Mouse (Mus musculus): ENCODE data around the gene Olfr872. TPM values are rescaled to one million over a fixed set of nuclear protein-coding genes. Genes with fewer than 3 reads are reported as not detected.
"Not testable (repeated sequence)": the region's sequence is repeated elsewhere in the genome, so short reads cannot be mapped to it uniquely, and the experiment has no call there.

Gene Olfr872
- total RNA-seq (2012; rRNA removed) (not detected in 2 replicates), polyA plus RNA-seq (2012; ENCODE audit: insufficient read depth in 1 of 2, insufficient read length in 2 of 2, low read depth in 1 of 2, low replicate concordance in 2 of 2, missing spikeins in 1 of 2) (not detected)

DNA sequence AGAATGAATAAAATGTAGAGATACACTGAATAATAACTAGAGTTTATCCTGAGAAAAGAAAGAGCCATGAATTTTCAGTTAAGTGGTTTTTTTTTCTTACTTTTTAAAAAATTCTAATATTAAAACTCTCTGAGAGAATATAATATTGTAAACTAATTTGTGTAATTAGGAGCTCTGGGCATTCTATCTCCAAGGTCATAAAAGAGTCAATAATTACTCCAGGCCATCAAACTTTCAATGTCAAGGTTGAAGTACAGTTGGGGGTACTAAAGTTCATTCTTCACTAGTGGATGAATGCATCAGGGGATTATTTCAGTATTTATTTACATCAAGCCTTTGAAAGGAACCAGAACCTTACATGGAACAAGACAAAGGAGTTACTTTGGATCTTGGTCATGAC, at the start of gene Olfr872:
Gene Olfr872 (plus strand): TSS at position 301 of the 400 bp plus-strand sequence.
- no peaks in the 10 kb centered on the region for H3K9me3 ChIP-seq (replicated peaks; ENCODE audit: insufficient read depth, low read length)
- DNase-seq (ENCODE audit: low read depth, low spot score): no peak
- H3K4me3 ChIP-seq (ENCODE audit: control insufficient read depth in 1 of 2, insufficient read depth in 1 of 2, low read depth in 2 of 2, low read length in 2 of 2): peak within 1 kb of the TSS; percentile 35 to 55; a peak in 3 of 4 replicates
- peaks cover 3 to 20% of the 10 kb centered on the region in 2 experiments for H3K4me1 ChIP-seq (ENCODE audit: control insufficient read depth in 1 of 2, insufficient read depth in 2 of 2, low read length in 2 of 2)
- H3K27me3 ChIP-seq (ENCODE audit: control insufficient read depth in 1 of 2, insufficient read depth in 2 of 2, low read length in 2 of 2): no peaks in the 10 kb centered on the region
- peak within 1 kb of the TSS; percentile 71 for H3K9ac ChIP-seq (ENCODE audit: control insufficient read depth, low read depth, low read length, poor library complexity, severe bottlenecking)
- peak within 1 kb of the TSS; percentile 93 for H3K27ac ChIP-seq (ENCODE audit: control insufficient read depth, low read depth, low read length)
- no peaks in the 10 kb centered on the region for H3K79me2 ChIP-seq (ENCODE audit: control insufficient read depth, insufficient read depth, low read length, poor library complexity)
- H3K36me3 ChIP-seq (ENCODE audit: control insufficient read depth in 1 of 2, insufficient read depth in 2 of 2, low read length in 2 of 2): peaks cover 0 to 11% of the 10 kb centered on the region in 2 experiments; a peak in 2 of 4 replicates
- TF ChIP-seq SIN3A (IDR thresholded peaks at IDR 0.05; ENCODE audit: low read length): no peak; the same call in 1 of the 2 replicates
- no peak for TF ChIP-seq MAZ (IDR thresholded peaks at IDR 0.05; ENCODE audit: low read depth, low read length)
- 0 out of 2 replicates have a peak, but pooled peaks have one; percentile 3 for TF ChIP-seq KAT2A (conservative IDR thresholded peaks at IDR 0.05; ENCODE audit: low read depth, low read length)

DNA sequence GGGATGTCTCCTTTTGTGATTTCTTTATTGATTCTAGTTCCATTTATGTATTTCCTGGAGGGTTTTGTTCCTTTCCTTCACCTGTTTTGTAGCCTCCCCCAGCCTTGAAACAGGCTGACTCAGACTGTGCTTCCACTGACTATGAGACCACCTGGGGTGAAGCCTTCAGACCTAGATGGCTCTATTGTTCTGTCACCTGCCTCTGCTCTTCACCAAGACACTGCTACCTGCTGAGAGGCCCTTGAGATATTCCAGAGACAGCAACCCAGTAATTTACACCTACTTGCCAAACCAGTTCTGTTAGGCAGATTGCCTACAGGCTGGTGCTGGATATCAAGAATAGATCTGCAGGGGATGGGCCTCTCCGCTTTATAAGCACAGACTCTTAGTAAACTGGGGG, 34.8 kb upstream of the Olfr872 start:
- TF ChIP-seq CHD1 (IDR thresholded peaks at IDR 0.05; ENCODE audit: low read depth, low read length) (no peak), ZMIZ1 (IDR thresholded peaks at IDR 0.05; ENCODE audit: low read depth, low read length) (no peak), USF2 (IDR thresholded peaks at IDR 0.05; ENCODE audit: borderline replicate concordance in 1 of 2, insufficient read depth in 1 of 2, low read depth in 1 of 2, low read length in 2 of 2) (no peak), MAZ (IDR thresholded peaks at IDR 0.05; ENCODE audit: low read depth, low read length) (no peak), TBP (IDR thresholded peaks at IDR 0.05; ENCODE audit: low read depth, low read length) (no peak), MXI1 (IDR thresholded peaks at IDR 0.05; ENCODE audit: low read depth, low read length) (no peak), CHD2 (IDR thresholded peaks at IDR 0.05; ENCODE audit: low read length) (no peak), RCOR1 (IDR thresholded peaks at IDR 0.05; ENCODE audit: low read depth, low read length) (no peak), NRF1 (IDR thresholded peaks at IDR 0.05; ENCODE audit: insufficient read depth, low read depth, low read length, poor library complexity, severe bottlenecking) (no peak)
- H3K4me3 ChIP-seq (ENCODE audit: control insufficient read depth in 1 of 2, insufficient read depth in 1 of 2, low read depth in 2 of 2, low read length in 2 of 2): no peak overlapping the region
- peaks cover 0 to 12% of the 10 kb centered on the region in 2 experiments; a peak in 2 of 4 replicates for H3K36me3 ChIP-seq (ENCODE audit: control insufficient read depth in 1 of 2, insufficient read depth in 2 of 2, low read length in 2 of 2)
- no peak overlapping the region for H3K9ac ChIP-seq (ENCODE audit: control insufficient read depth, low read depth, low read length, poor library complexity, severe bottlenecking)
- H3K79me2 ChIP-seq (ENCODE audit: control insufficient read depth, insufficient read depth, low read length, poor library complexity): no peaks in the 10 kb centered on the region
- H3K27ac ChIP-seq (ENCODE audit: control insufficient read depth, low read depth, low read length): no peak overlapping the region
- peaks cover 6 to 12% of the 10 kb centered on the region in 2 experiments; a peak in 3 of 4 replicates for H3K4me1 ChIP-seq (ENCODE audit: control insufficient read depth in 1 of 2, insufficient read depth in 2 of 2, low read length in 2 of 2)
- H3K9me3 ChIP-seq (replicated peaks; ENCODE audit: insufficient read depth, low read length): no peaks in the 10 kb centered on the region
- DNase-seq (ENCODE audit: low read depth, low spot score): no peak
- no peaks in the 10 kb centered on the region for H3K27me3 ChIP-seq (ENCODE audit: control insufficient read depth in 1 of 2, insufficient read depth in 2 of 2, low read length in 2 of 2)

DNA sequence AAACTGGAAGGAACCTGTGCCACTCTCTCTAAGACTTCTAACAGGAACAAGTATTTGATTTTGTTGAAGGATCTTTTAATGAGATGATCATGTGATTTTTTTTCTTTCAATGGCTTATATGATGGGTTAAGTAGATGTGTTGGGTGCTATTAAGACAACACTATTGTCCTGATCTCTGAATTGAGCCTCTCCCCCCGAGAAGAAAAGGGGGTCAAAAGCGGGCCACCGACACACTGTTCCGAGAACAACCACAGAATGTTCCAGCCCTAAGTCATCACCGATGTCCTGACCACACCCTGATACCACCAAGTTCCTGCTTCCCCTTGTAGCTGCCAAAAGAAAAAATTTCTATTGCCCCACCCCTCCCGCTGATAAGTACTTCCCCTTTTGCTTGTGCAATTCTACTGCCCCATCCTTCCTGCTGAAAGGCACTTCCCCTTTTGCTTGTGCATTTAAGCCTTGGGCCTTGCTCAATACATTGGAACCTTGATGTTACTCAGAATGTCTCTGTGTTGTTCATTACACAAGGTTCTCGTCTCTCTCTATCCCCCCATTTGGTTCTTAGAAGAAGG, 33.4 kb upstream of the Olfr872 start:
- peak; percentile 79 for DNase-seq (ENCODE audit: low read depth, low spot score)
- peak overlapping the region in 1 of 2 experiments; percentile 0; a peak in 1 of 4 replicates for H3K4me3 ChIP-seq (ENCODE audit: control insufficient read depth in 1 of 2, insufficient read depth in 1 of 2, low read depth in 2 of 2, low read length in 2 of 2)
- not testable (repeated sequence) for H3K79me2 ChIP-seq (ENCODE audit: control insufficient read depth, insufficient read depth, low read length, poor library complexity); H3K27me3 ChIP-seq (ENCODE audit: control insufficient read depth in 1 of 2, insufficient read depth in 2 of 2, low read length in 2 of 2); H3K9me3 ChIP-seq (replicated peaks; ENCODE audit: insufficient read depth, low read length); H3K9ac ChIP-seq (ENCODE audit: control insufficient read depth, low read depth, low read length, poor library complexity, severe bottlenecking)
- H3K36me3 ChIP-seq (ENCODE audit: control insufficient read depth in 1 of 2, insufficient read depth in 2 of 2, low read length in 2 of 2): peaks cover 0 to 12% of the 10 kb centered on the region in 2 experiments; a peak in 2 of 4 replicates
- H3K4me1 ChIP-seq (ENCODE audit: control insufficient read depth in 1 of 2, insufficient read depth in 2 of 2, low read length in 2 of 2): peaks cover 6 to 12% of the 10 kb centered on the region in 2 experiments; a peak in 3 of 4 replicates
- TF ChIP-seq POLR2A (IDR thresholded peaks at IDR 0.05; ENCODE audit: control insufficient read depth in 1 of 2, insufficient read depth in 1 of 2, low read depth in 1 of 2, low read length in 2 of 2, poor library complexity in 1 of 2): 0 out of 4 replicates have a peak, but pooled peaks of 1 of the 2 experiments have one; percentile 41
- TF ChIP-seq EP300 (IDR thresholded peaks at IDR 0.05; ENCODE audit: low read depth in 1 of 2, low read length in 2 of 2): peak; percentile 69 to 80
- TF ChIP-seq ETS1 (IDR thresholded peaks at IDR 0.05; ENCODE audit: low read depth, low read length): peak; percentile 49; the same call in 1 of the 2 replicates
- TF ChIP-seq TCF12 (IDR thresholded peaks at IDR 0.05; ENCODE audit: low read depth, low read length): 0 out of 2 replicates have a peak, but pooled peaks have one; percentile 7
- 0 out of 2 replicates have a peak, but pooled peaks have one; percentile 53 for TF ChIP-seq MYC (IDR thresholded peaks at IDR 0.05; ENCODE audit: low read depth, low read length)
- TF ChIP-seq GATA1 (IDR thresholded peaks at IDR 0.05; ENCODE audit: low read depth, low read length): peak; percentile 45
- peak overlapping the region; percentile 96 for H3K27ac ChIP-seq (ENCODE audit: control insufficient read depth, low read depth, low read length)
